Mouse (Mus musculus) MEL (cell line): ENCODE results near the gene Gnb5.

ENCODE experiments used
- CTCF ChIP-seq, 3 experiments: IDR thresholded peaks in 2 of 3; conservative IDR thresholded peaks in 1 of 3; 2 replicates each; pipeline ENCODE4 v1.5.1; 2011 to 2012; ENCODE audit warnings: low read length in 3 of 3, low read depth in 2 of 3, mild to moderate bottlenecking in 2 of 3, improper control_type of control experiment in 1 of 3, inconsistent platforms in 1 of 3, mixed read lengths in 1 of 3, moderate library complexity in 1 of 3; ENCODE audit not compliant: control insufficient read depth in 1 of 3, insufficient read depth in 1 of 3, poor library complexity in 1 of 3, severe bottlenecking in 1 of 3
- EP300 ChIP-seq, 2 experiments: IDR thresholded peaks; 2 replicates each; pipeline ENCODE4 v1.6.1; 2011; ENCODE audit warnings: improper control_type of control experiment in 2 of 2, low read length in 2 of 2, low read depth in 1 of 2, mild to moderate bottlenecking in 1 of 2
- UBTF ChIP-seq: IDR thresholded peaks from 2 replicates; pipeline ENCODE4 v1.6.1; 2012; ENCODE audit warnings: low read depth, mild to moderate bottlenecking, inconsistent platforms, low read length, improper control_type of control experiment, moderate library complexity, borderline replicate concordance; ENCODE audit not compliant: insufficient read depth

DNA sequence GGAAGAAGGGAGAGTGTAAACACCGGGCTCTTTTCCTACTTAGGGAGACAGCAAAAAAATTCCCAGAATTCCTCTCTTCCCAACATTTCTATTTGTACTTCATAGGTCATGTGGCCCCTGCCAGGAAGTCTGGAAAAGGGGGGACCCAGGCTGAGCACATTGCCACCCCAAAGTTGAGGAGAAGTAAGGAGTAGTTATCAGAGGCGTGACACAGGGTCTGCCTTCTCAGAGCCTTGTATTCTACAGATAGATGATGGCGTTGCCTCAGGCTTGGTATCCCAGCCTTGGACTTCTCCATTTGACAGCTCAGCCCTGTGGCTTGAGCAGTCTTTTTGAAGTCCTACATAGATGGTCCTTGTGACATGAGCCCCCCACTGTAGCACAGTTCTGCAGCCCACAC lies 9.2 kb downstream of the Gnb5 start:
- no peak for TF ChIP-seq UBTF
- TF ChIP-seq CTCF (IDR thresholded peaks at IDR 0.05 in 2 of 3, conservative IDR thresholded peaks at IDR 0.05 in 1 of 3; ENCODE audit: control insufficient read depth in 1 of 3, insufficient read depth in 1 of 3, low read depth in 2 of 3, low read length in 3 of 3, poor library complexity in 1 of 3, severe bottlenecking in 1 of 3) = no peak
- TF ChIP-seq EP300 (IDR thresholded peaks at IDR 0.05; ENCODE audit: low read depth in 1 of 2, low read length in 2 of 2) = no peak
